Mouse (Mus musculus) ES-Bruce4 (cell line): ENCODE data around the gene Cfap57.

ENCODE experiments used
- CTCF ChIP-seq: IDR thresholded peaks from one replicate; pipeline ENCODE4 v1.8.1; 2011; ENCODE audit warnings: low read depth, low read length
- POLR2A ChIP-seq: IDR thresholded peaks from one replicate; pipeline ENCODE4 v1.8.1; 2011; ENCODE audit warnings: low read length; ENCODE audit not compliant: insufficient read depth

- no peak for TF ChIP-seq CTCF
- TF ChIP-seq POLR2A, result no peak
These were observed 51.3 kb downstream of the Cfap57 start for GRCm38 (mm10) chr4:118569320-118569719.
